Mouse (Mus musculus): ENCODE measurements around the gene Tnfsf4. TPM values are rescaled to one million over a fixed set of nuclear protein-coding genes. Genes with fewer than 3 reads are reported as not detected.

The Tnfsf4 gene
- 10 to 100 TPM in 5 of 26 experiments, 1 to 10 TPM in 4, under 1 TPM in 3, not detected in 14; 0.37 to 54.6 (median 7.2) TPM for total RNA-seq (2018; cell fraction: chromatin; rRNA removed)
- total RNA-seq (2018; cell fraction: cytosol; rRNA removed) = 10 to 100 TPM in 4 of 26 experiments, 1 to 10 TPM in 5, under 1 TPM in 15, not detected in 2; 0.05 to 66.0 (median 0.50) TPM
- 10 to 100 TPM in 6 of 26 experiments, 1 to 10 TPM in 9, under 1 TPM in 8, not detected in 3; 0.28 to 51.6 (median 2.8) TPM for total RNA-seq (2018; cell fraction: nucleus; rRNA removed)
- polyA plus RNA-seq (2018) = 0.17 to 0.27 TPM in 2 of 3 replicates, not detected in the other

DNA sequence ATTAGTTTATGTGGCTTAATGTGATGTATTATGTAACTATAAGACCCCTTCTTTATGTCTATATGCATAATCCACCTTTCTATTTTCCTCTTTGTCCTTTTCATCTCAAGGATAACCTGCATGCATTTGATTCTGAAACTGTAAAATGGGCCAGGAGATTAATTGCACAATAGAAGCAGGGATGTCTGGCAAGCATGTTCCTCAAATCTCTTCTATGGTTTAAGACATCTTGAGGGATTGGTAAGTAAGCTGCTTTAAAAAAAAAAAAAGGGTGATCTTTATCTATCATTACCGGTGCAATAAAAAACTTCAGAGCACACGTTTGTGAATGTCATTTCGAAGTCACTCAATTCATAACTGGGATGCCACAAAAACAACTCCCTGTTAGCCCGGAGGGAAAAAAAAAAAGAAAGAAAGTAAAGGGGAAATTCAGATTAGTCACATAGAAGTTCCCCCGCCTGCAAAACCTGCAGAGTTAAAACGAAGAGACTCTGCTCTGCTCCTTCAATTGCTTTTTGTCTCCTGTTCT lies at the start of gene Tnfsf4:
Gene Tnfsf4 (plus strand): TSS at position 479 of the 529 bp plus-strand sequence.
- Histone ChIP-seq H3K4me3 (ENCODE audit: inconsistent target) (no peak within 1 kb of the TSS), H3K27ac (no peak within 1 kb of the TSS), H3K36me3 (ENCODE audit: inconsistent target) (no peaks in the 10 kb centered on the region), H3K79me2 (ENCODE audit: inconsistent target) (no peaks in the 10 kb centered on the region)
- WGBS (ENCODE audit: missing documents) = 8% methylated on average over 6 of the region's 6 CpGs

DNA sequence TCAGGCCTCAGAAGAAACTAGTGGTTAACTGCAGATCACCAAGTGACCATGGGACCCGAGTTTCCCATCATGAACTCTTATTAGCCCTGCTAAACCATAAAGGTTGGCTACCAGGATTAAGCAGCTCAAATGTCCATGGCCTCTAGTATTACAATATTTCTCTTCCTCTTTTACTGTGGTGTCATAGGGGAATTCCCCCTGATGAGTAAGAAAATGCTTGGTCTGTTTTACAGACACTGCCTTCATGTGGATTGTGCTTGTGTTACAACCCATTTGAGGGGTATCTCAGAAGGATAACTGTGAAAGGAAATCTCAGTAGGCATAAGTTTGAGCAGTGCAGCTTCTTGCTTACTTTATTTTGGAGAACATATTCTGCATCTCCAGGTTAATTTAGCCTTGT lies 44.2 kb upstream of the Tnfsf4 start:
- no peaks in the 10 kb centered on the region for H3K36me3 ChIP-seq (ENCODE audit: inconsistent target)
- WGBS (ENCODE audit: missing documents) = 60% methylated on average over 1 of the region's 1 CpGs
- no peak overlapping the region for H3K27ac ChIP-seq
- H3K79me2 ChIP-seq (ENCODE audit: inconsistent target) = no peaks in the 10 kb centered on the region
- H3K4me3 ChIP-seq (ENCODE audit: inconsistent target) = no peak overlapping the region

DNA sequence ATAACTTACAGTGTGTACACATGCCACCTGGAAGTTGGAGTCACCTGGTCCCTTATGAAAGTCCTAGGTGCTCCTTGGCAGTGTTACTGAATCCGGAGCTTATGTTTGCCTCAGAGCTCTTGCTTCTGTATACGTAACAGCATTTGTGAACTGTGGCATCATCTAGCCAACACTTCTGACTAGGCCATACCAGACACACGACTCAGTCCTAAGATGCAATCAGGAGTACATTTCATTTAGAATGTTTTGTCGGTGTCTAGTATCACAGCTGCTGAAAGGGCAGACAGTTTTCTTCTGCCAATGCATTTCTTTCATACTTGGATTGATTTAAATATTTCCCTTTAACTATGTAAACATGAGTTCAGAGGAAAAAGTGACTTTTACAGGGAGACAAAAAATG lies 30.2 kb upstream of the Tnfsf4 start:
- 98% methylated on average over 4 of the region's 4 CpGs for WGBS (ENCODE audit: missing documents)
- Histone ChIP-seq H3K4me3 (ENCODE audit: inconsistent target) (no peak overlapping the region), H3K36me3 (ENCODE audit: inconsistent target) (no peaks in the 10 kb centered on the region), H3K27ac (no peak overlapping the region), H3K79me2 (ENCODE audit: inconsistent target) (no peaks in the 10 kb centered on the region)

DNA sequence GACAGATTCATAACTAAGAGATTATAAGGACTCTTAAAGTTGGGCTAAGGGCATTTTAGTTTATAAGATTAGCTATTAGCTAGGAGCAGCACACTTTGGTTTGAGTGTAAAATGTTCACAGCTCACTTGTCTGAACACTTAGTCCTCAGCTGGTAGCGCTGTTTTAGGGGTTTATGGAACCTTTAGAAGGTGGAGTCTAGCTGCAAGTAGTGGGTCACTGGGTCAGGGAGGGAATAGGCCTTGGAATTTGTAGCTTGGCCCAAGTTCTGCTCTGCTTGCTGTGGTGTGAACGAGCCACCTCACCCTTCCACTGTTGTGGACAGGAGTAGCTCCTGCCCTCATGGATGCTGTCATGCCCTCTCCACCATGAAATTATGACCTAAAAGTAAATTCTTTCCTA lies 23.3 kb upstream of the Tnfsf4 start:
- Histone ChIP-seq H3K4me3 (ENCODE audit: inconsistent target) (no peak overlapping the region), H3K36me3 (ENCODE audit: inconsistent target) (no peaks in the 10 kb centered on the region), H3K79me2 (ENCODE audit: inconsistent target) (no peaks in the 10 kb centered on the region), H3K27ac (no peak overlapping the region)
- WGBS (ENCODE audit: missing documents) = 95% methylated on average over 2 of the region's 2 CpGs

DNA sequence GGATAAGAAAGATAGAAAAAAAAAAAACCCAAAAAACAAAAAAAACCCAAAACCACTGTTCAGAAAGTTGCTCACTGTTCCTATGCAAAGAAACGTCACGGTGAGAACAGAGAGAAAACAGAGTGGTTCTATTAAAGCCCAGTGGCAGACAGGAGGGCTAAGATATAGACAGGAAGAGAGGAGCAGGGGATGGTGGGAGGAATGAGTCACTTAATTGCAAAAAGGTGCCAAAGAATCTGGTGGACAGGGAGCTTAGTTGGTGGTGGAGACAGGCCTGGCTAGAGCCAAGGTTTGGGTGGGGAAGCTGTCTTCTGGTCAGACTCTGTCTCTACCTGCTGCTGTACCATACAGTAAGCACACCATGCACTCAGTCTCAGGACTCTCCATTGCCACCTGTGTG lies 19.3 kb upstream of the Tnfsf4 start:
- H3K27ac ChIP-seq = no peak overlapping the region
- H3K4me3 ChIP-seq (ENCODE audit: inconsistent target) = no peak overlapping the region
- no peaks in the 10 kb centered on the region for H3K36me3 ChIP-seq (ENCODE audit: inconsistent target)
- WGBS (ENCODE audit: missing documents) = 88% methylated on average over 2 of the region's 2 CpGs
- no peaks in the 10 kb centered on the region for H3K79me2 ChIP-seq (ENCODE audit: inconsistent target)

DNA sequence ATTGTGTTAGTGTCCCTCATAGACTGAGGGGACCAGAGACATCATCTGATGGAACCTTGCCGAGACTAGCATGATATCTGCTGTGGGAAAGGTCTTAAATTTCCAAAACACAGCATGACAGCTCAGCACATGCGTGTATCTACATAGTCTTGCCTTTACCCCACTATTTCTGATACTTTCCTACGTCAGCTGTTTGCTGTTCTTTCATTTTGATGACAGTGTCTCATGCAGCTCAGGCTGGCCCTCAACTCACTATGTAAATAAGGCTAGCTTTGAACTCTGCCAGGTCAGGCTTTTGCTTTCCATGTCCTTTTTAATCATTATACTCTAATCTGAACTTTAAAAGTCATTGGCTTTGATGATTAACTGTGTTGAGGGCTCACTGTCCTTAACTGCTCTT lies 16.6 kb upstream of the Tnfsf4 start:
- Histone ChIP-seq H3K4me3 (ENCODE audit: inconsistent target) (no peak overlapping the region), H3K27ac (no peak overlapping the region), H3K79me2 (ENCODE audit: inconsistent target) (no peaks in the 10 kb centered on the region), H3K36me3 (ENCODE audit: inconsistent target) (no peaks in the 10 kb centered on the region)
- WGBS (ENCODE audit: missing documents) = 88% methylated on average over 3 of the region's 3 CpGs

DNA sequence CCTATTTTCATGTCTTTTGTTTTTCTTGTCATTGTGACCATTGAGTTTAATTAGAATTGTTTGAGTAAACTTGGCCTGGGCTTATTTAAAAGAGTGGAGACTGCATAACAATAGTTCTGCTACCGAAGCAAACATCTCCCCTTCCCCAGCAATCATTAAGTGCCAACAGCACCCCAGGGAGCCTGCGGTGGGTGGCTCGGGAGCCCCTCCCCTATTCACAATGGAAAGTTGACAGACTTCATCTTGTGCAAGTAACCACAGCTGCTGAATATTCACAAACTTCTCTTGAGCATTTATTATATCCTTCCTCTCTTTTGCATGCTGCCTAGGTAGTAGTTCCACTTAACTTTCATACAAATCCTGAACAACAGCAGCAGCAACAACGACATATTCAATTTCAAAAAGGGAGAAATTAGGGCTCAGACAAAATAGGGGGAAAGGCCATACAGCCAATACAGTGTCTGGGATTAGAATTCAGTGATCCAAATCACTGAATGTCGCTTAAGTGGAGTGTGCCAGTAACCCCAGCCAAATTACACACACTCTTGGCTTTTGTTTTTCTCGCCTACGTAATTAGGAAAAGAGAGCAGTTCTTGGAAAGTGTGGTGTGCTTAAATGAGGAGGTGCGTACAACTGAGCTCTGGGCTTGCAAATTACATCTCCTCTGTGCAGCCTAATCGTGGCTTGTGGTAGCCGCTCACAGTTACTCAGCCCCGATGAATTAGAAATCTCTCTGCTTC lies 15.4 kb upstream of the Tnfsf4 start:
- WGBS (ENCODE audit: missing documents) = 48% methylated on average over 11 of the region's 11 CpGs
- Histone ChIP-seq H3K27ac (no peak overlapping the region), H3K4me3 (ENCODE audit: inconsistent target) (no peak overlapping the region), H3K36me3 (ENCODE audit: inconsistent target) (no peaks in the 10 kb centered on the region), H3K79me2 (ENCODE audit: inconsistent target) (no peaks in the 10 kb centered on the region)

DNA sequence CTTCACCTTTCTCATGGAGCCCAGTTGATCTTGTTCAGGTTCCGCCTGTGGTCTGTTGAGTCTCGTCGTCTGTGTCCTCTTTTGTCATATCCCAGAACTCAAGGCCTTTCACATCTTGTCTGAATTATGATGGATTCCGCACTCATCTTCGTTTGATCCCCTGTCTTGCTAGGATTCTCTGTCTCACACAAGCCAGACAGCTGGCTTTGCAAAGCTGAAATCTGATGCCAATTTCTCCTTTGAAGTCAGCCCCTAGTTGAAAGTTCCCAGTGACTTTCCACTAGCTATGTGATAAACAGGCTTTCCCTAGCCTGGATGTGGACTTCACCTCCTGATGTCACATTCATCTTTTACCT lies 14.8 kb upstream of the Tnfsf4 start:
- no peak overlapping the region for H3K4me3 ChIP-seq (ENCODE audit: inconsistent target)
- 92% methylated on average over 5 of the region's 5 CpGs for WGBS (ENCODE audit: missing documents)
- no peaks in the 10 kb centered on the region for H3K79me2 ChIP-seq (ENCODE audit: inconsistent target)
- no peaks in the 10 kb centered on the region for H3K36me3 ChIP-seq (ENCODE audit: inconsistent target)
- H3K27ac ChIP-seq = no peak overlapping the region

DNA sequence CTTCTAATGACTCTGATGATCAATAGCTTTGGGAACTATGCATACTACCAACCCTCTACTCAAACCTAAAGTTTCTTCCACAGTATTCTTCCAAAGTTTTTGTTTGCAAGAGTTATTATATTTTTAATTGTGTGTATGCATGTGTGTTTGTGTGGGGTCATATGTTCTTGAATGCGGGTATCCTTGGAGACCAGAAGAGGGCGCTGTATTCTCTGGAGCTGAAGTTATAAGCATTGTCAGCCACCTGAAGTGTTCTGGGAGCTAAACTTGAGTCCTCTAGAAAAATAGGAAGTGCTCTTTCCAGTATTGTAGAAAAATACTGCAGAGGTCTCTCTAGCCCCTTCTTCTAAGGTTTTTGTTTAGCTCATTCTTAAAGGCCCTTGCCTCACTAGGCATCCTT lies 5.1 kb upstream of the Tnfsf4 start:
- Histone ChIP-seq H3K79me2 (ENCODE audit: inconsistent target) (no peaks in the 10 kb centered on the region), H3K27ac (no peak overlapping the region), H3K4me3 (ENCODE audit: inconsistent target) (no peak overlapping the region), H3K36me3 (ENCODE audit: inconsistent target) (no peaks in the 10 kb centered on the region)
- 65% methylated on average over 2 of the region's 2 CpGs for WGBS (ENCODE audit: missing documents)

DNA sequence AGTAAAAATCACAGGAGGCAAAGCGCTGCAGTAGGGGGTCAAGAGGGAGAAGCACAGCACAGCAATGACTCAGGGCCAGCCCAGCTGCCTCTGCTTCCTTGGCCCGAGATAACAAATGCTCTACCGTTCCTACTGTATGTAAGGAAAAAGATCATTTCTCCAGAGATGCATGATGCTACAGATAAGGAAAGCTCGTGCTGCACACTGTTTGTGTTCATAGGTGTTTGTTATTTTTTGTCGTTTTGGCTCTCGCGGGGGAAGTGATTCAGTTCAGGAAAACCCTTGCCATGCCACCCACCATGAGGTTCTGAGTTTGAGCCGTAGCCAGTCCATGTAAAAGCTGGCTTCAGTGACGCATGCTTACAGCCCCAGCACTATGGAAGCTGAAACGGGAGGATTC lies 2.3 kb upstream of the Tnfsf4 start:
- Histone ChIP-seq H3K79me2 (ENCODE audit: inconsistent target) (no peaks in the 10 kb centered on the region), H3K36me3 (ENCODE audit: inconsistent target) (no peaks in the 10 kb centered on the region), H3K4me3 (ENCODE audit: inconsistent target) (no peak overlapping the region), H3K27ac (no peak overlapping the region)
- WGBS (ENCODE audit: missing documents) = 19% methylated on average over 10 of the region's 10 CpGs

DNA sequence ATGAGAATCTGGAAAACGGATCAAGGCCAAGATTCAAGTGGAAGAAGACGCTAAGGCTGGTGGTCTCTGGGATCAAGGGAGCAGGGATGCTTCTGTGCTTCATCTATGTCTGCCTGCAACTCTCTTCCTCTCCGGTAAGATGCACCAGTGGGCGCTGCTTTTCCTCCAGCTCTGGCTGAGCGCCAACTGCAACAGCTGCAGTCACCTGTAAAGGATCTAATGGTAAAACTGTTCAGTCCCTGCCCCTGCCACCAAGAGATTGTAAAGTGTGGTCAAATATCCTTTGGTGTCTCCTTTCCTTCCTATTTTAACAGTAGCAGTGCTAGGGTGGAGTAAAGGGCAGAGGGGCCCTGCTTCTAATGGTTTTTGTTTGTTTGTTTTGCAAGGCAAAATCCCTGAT lies 401 bp downstream of the Tnfsf4 start:
- no peak overlapping the region for H3K27ac ChIP-seq
- 37% methylated on average over 5 of the region's 5 CpGs for WGBS (ENCODE audit: missing documents)
- no peaks in the 10 kb centered on the region for H3K36me3 ChIP-seq (ENCODE audit: inconsistent target)
- no peaks in the 10 kb centered on the region for H3K79me2 ChIP-seq (ENCODE audit: inconsistent target)
- H3K4me3 ChIP-seq (ENCODE audit: inconsistent target) = no peak overlapping the region

DNA sequence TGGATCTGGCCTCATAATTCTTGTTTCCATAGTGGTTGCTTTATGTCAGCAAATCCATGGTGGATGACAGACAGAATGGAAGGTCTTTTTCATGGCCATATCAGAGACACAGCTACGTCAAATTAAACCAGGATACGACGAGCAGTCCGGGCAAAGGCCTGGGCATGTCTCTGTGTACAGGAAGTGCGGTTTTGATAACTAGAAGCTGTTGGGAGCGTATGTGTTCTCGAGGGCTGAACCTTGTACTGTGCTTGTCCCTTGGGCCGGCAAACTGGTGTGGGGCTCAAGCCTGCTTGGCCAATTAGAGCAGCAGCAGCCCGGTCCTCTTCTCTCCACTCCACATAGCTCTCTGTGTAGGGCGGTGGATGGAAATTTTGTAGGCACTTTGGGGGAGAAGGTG lies 1.1 kb downstream of the Tnfsf4 start:
- Histone ChIP-seq H3K79me2 (ENCODE audit: inconsistent target) (no peaks in the 10 kb centered on the region), H3K36me3 (ENCODE audit: inconsistent target) (no peaks in the 10 kb centered on the region), H3K27ac (no peak overlapping the region), H3K4me3 (ENCODE audit: inconsistent target) (no peak overlapping the region)
- WGBS (ENCODE audit: missing documents) = 30% methylated on average over 10 of the region's 10 CpGs

DNA sequence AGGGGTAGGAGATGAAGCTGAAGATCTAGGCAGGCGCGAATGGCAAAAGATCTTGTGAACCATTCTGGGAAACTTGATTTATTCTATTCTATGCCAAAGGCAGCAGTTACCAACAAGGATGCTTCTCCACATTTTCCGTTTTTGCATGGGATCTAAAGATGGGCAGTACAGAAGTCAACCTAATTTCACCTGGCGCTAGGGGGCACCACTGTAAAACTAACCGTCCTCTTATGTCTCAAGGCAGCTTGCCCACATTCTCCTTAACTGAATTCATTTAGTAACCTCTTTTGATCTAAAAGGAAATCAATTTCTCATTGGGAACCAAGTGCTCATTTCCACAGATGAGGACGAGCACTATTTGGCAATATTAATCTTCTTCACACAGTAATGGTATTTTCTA lies 4.9 kb downstream of the Tnfsf4 start:
- 38% methylated on average over 6 of the region's 6 CpGs for WGBS (ENCODE audit: missing documents)

DNA sequence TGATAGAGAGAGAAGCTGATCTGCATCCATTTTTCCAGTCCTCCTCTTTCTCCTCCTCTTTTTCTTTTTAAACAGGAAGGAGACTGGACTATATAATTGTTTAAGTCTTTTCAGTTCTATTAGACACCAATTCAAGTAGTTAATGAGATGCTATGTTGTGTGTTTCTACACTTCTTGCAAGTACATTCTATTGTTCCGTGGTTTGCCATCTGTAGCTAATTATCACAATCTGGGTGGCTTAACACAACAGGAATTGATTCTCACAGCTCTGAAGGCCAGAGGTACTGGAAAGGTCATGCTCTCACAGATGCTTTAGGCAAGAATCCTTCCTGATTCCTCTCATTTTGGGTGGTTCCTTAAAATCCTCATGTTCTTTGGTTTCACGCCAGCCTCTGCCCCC lies 7.9 kb downstream of the Tnfsf4 start:
- no peaks in the 10 kb centered on the region for H3K79me2 ChIP-seq (ENCODE audit: inconsistent target)
- no peaks in the 10 kb centered on the region for H3K36me3 ChIP-seq (ENCODE audit: inconsistent target)
- no peak overlapping the region for H3K4me3 ChIP-seq (ENCODE audit: inconsistent target)
- H3K27ac ChIP-seq = no peak overlapping the region
- 84% methylated on average over 2 of the region's 2 CpGs for WGBS (ENCODE audit: missing documents)

More for the DNA sequence above, 4.9 kb downstream of the Tnfsf4 start:
- H3K79me2 ChIP-seq (ENCODE audit: inconsistent target) = no peaks in the 10 kb centered on the region
- no peak overlapping the region for H3K4me3 ChIP-seq (ENCODE audit: inconsistent target)
- no peak overlapping the region for H3K27ac ChIP-seq
- H3K36me3 ChIP-seq (ENCODE audit: inconsistent target) = no peaks in the 10 kb centered on the region

DNA sequence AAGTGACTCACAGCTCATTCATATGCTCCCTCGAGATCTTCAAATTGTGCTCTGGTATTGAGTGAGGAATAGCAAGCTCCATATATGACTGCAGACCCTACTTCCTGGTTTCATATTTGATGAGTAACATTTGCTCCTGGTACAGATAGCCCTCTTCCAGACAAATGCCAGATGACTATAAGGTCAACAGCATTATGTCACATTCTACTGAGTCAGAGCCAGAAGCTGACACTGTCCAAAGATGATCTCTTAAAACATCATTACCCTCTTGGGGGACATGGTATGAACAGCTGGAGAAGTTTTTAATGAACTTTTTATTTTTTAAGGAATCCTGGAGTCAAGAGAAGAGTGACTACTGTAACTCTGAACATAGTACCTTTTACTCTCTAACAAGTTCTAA lies 11.3 kb downstream of the Tnfsf4 start:
- WGBS (ENCODE audit: missing documents) = 87% methylated on average over 1 of the region's 1 CpGs
- no peak overlapping the region for H3K27ac ChIP-seq
- no peaks in the 10 kb centered on the region for H3K36me3 ChIP-seq (ENCODE audit: inconsistent target)
- no peak overlapping the region for H3K4me3 ChIP-seq (ENCODE audit: inconsistent target)
- H3K79me2 ChIP-seq (ENCODE audit: inconsistent target) = no peaks in the 10 kb centered on the region

Measured in macrophage (primary cell).